Mouse (Mus musculus) lung, postnatal 0 days (tissue): ENCODE results near the gene Ttc39a.
A peak's percentile ranks its signal among the peaks of the same experiment; 100 is the strongest.

Experiments
- CTCF ChIP-seq: IDR thresholded peaks from 2 replicates; pipeline ENCODE4 v1.5.1; 2016; ENCODE audit warnings: antibody characterized with exemption, mild to moderate bottlenecking
- EP300 ChIP-seq: IDR thresholded peaks from 2 replicates; pipeline ENCODE4 v1.6.1; 2016; ENCODE audit warnings: antibody characterized with exemption, mild to moderate bottlenecking, control low read depth

DNA sequence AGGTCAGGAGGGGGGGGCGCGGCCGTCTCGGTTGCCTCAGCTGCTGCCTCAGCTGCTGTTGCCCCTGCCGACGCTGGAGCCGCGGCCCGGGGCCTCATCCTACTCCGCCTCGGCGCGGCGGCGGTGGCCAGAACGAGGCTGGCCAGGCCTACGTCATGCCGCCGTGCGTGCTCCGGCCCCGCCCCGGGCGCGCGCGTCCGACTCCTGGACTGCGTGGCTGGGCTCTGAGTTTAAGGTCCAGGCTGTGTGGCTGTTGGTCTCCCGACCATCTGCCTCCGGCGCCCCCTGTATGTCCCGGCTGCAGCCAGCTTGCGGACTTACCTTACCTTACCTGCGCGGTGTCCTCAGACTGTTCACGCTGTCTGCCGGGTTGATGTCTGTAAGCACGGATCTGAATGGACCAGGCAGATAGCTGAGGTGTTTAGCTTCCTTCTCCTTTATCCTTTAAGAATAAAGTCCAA, 70.2 kb downstream of the Ttc39a start:
- TF ChIP-seq CTCF (peak; percentile 62), EP300 (no peak)
